Mouse (Mus musculus) CH12.LX (cell line): ENCODE measurements around the gene Olfr95. TPM values are rescaled to one million over a fixed set of nuclear protein-coding genes. Genes with fewer than 3 reads are reported as not detected.
A peak's percentile ranks its signal among the peaks of the same experiment; 100 is the strongest.
"Not testable (repeated sequence)": the region's sequence is repeated elsewhere in the genome, so short reads cannot be mapped to it uniquely, and the experiment has no call there.

Source experiments
- DNase-seq: peaks from one replicate; pipeline ENCODE4 v3.0.0-alpha.2; 2013; ENCODE audit errors: extremely low read depth
- H3K27ac ChIP-seq: 2 replicates; pipeline ENCODE4 v1.5.1; 2012; ENCODE audit warnings: low read depth, mild to moderate bottlenecking, control low read depth, moderate library complexity; ENCODE audit not compliant: insufficient read depth
- H3K27me3 ChIP-seq: replicated peaks from 2 replicates; pipeline ENCODE3; 2012; ENCODE audit warnings: inconsistent platforms
- H3K36me3 ChIP-seq, 2 experiments: replicated peaks in 1 of 2; 2 replicates each; pipeline versions ENCODE3 to v1.6.1; 2012; ENCODE audit warnings: inconsistent platforms in 1 of 2, low read length in 1 of 2, mild to moderate bottlenecking in 1 of 2, mixed read lengths in 1 of 2, moderate library complexity in 1 of 2; ENCODE audit not compliant: control insufficient read depth in 1 of 2, insufficient read depth in 1 of 2
- H3K4me1 ChIP-seq, 2 experiments: 2 replicates each; pipeline ENCODE4 v1.6.1; 2012; ENCODE audit warnings: inconsistent platforms in 1 of 2, moderate library complexity in 1 of 2; ENCODE audit not compliant: insufficient read depth in 2 of 2, control insufficient read depth in 1 of 2
- H3K4me2 ChIP-seq: 2 replicates; pipeline ENCODE4 v1.6.1; 2012; ENCODE audit warnings: low read depth, mild to moderate bottlenecking, control low read depth; ENCODE audit not compliant: poor library complexity, insufficient read depth, severe bottlenecking
- H3K4me3 ChIP-seq, 3 experiments: fragments of 150-350 bp in 1 of 3; sonication (generic) in 1 of 3; replicated peaks in 1 of 3; 2 replicates each; pipeline versions ENCODE3 to v1.5.1; 2011 to 2012; ENCODE audit warnings: low read depth in 2 of 3, low read length in 2 of 3, mild to moderate bottlenecking in 2 of 3, moderate library complexity in 2 of 3, control low read depth in 1 of 3, improper control_type of control experiment in 1 of 3, inconsistent platforms in 1 of 3, mixed read lengths in 1 of 3; ENCODE audit not compliant: poor library complexity in 1 of 3
- H3K79me2 ChIP-seq: replicated peaks from 2 replicates; pipeline ENCODE4 v1.6.1; 2012; ENCODE audit warnings: mild to moderate bottlenecking, moderate library complexity; ENCODE audit not compliant: control insufficient read depth, poor library complexity, insufficient read depth, severe bottlenecking; ENCODE audit errors: extremely low read depth
- H3K9ac ChIP-seq: 2 replicates; pipeline ENCODE4 v1.6.1; 2012; ENCODE audit warnings: low read depth, mild to moderate bottlenecking, control low read depth, moderate library complexity; ENCODE audit not compliant: insufficient read depth
- H3K9me3 ChIP-seq: replicated peaks from 2 replicates; pipeline ENCODE3; 2012; ENCODE audit warnings: low read length, inconsistent platforms, mixed read lengths
- BHLHE40 ChIP-seq: IDR thresholded peaks from 2 replicates; pipeline ENCODE4 v1.6.1; 2011; ENCODE audit warnings: mild to moderate bottlenecking, low read depth, low read length, improper control_type of control experiment
- CHD1 ChIP-seq: IDR thresholded peaks from 2 replicates; pipeline ENCODE4 v1.6.1; 2012; ENCODE audit warnings: low read depth, low read length, improper control_type of control experiment, inconsistent platforms
- ELF1 ChIP-seq: IDR thresholded peaks from 2 replicates; pipeline ENCODE4 v1.6.1; 2014; ENCODE audit warnings: low read depth, mild to moderate bottlenecking, inconsistent platforms, low read length, improper control_type of control experiment
- GABPA ChIP-seq: IDR thresholded peaks from 2 replicates; pipeline ENCODE4 v1.6.1; 2012; ENCODE audit warnings: low read depth, low read length, improper control_type of control experiment, inconsistent platforms; ENCODE audit not compliant: insufficient replicate concordance
- IRF4 ChIP-seq: IDR thresholded peaks from 2 replicates; pipeline ENCODE4 v1.6.1; 2014; ENCODE audit warnings: low read depth, mild to moderate bottlenecking, inconsistent platforms, low read length, improper control_type of control experiment
- JUN ChIP-seq: IDR thresholded peaks from 2 replicates; pipeline ENCODE4 v1.6.1; 2011; ENCODE audit warnings: low read depth, mild to moderate bottlenecking, low read length, improper control_type of control experiment, moderate library complexity; ENCODE audit not compliant: insufficient read depth
- JUND ChIP-seq: conservative IDR thresholded peaks from 2 replicates; pipeline ENCODE4 v1.6.1; 2011; ENCODE audit warnings: low read depth, low read length, improper control_type of control experiment
- KAT2A ChIP-seq: IDR thresholded peaks from 2 replicates; pipeline ENCODE4 v1.6.1; 2012; ENCODE audit warnings: low read length, improper control_type of control experiment, inconsistent platforms; ENCODE audit not compliant: insufficient replicate concordance
- MAFK ChIP-seq: IDR thresholded peaks from 2 replicates; pipeline ENCODE4 v1.6.1; 2011; ENCODE audit warnings: low read length, improper control_type of control experiment; ENCODE audit not compliant: insufficient replicate concordance
- MXI1 ChIP-seq: IDR thresholded peaks from 2 replicates; pipeline ENCODE4 v1.6.1; 2011; ENCODE audit warnings: mild to moderate bottlenecking, low read depth, low read length, improper control_type of control experiment
- NRF1 ChIP-seq: IDR thresholded peaks from 2 replicates; pipeline ENCODE4 v1.6.1; 2014; ENCODE audit warnings: low read depth, mild to moderate bottlenecking, inconsistent platforms, low read length, improper control_type of control experiment, moderate library complexity
- PAX5 ChIP-seq: IDR thresholded peaks from 2 replicates; pipeline ENCODE4 v1.6.1; 2012; ENCODE audit warnings: low read length, inconsistent platforms, mixed read lengths
- RAD21 ChIP-seq: IDR thresholded peaks from 2 replicates; pipeline ENCODE4 v1.6.1; 2011; ENCODE audit warnings: low read depth, mild to moderate bottlenecking, low read length, improper control_type of control experiment, moderate library complexity
- RCOR1 ChIP-seq: conservative IDR thresholded peaks from 2 replicates; pipeline ENCODE4 v1.6.1; 2012; ENCODE audit warnings: low read depth, mild to moderate bottlenecking, inconsistent platforms, low read length, improper control_type of control experiment
- SMC3 ChIP-seq: IDR thresholded peaks from 2 replicates; pipeline ENCODE4 v1.6.1; 2011; ENCODE audit warnings: low read depth, low read length, improper control_type of control experiment
- TBP ChIP-seq: conservative IDR thresholded peaks from 2 replicates; pipeline ENCODE4 v1.6.1; 2011; ENCODE audit warnings: low read depth, low read length, improper control_type of control experiment
- USF1 ChIP-seq: IDR thresholded peaks from 2 replicates; pipeline ENCODE4 v1.6.1; 2014; ENCODE audit warnings: low read depth, mild to moderate bottlenecking, inconsistent platforms, low read length, improper control_type of control experiment
- USF2 ChIP-seq: conservative IDR thresholded peaks from 2 replicates; pipeline ENCODE4 v1.6.1; 2011; ENCODE audit warnings: low read depth, low read length, improper control_type of control experiment
- ZC3H11A ChIP-seq: IDR thresholded peaks from 2 replicates; pipeline ENCODE4 v1.6.1; 2012; ENCODE audit warnings: low read depth, mild to moderate bottlenecking, inconsistent platforms, low read length, improper control_type of control experiment
- ZKSCAN1 ChIP-seq: IDR thresholded peaks from 2 replicates; pipeline ENCODE4 v1.6.1; 2012; ENCODE audit warnings: low read depth, inconsistent platforms, low read length, improper control_type of control experiment, borderline replicate concordance
- dilution Hi-C: fragments of 300-500 bp; cut with MboI; formaldehyde crosslinking; loops from 2 replicates; pipeline ENCODE4 v1.14.3; 2020; ENCODE audit warnings: low sequenced_read_pairs; ENCODE audit not compliant: extremely low pct_unique_long_range_greater_than_20kb, extremely low pct_ligation_motif_present
- in situ Hi-C: fragments of 300-500 bp; cut with MboI; formaldehyde crosslinking; loops from 3 replicates; pipeline ENCODE4 v1.14.3; 2019; ENCODE audit warnings: low sequenced_read_pairs, low pct_ligation_motif_present, low pct_unique_long_range_greater_than_20kb, mixed read lengths
- polyA plus RNA-seq: library from polyadenylated mRNA; unstranded; fragments of >175 nt; gene quantifications from 2 replicates; pipeline ENCODE4 v1.2.1, GENCODE M21; 2012; ENCODE audit warnings: low read depth; ENCODE audit not compliant: insufficient read length
- total RNA-seq, 2 experiments: library from RNA; depleted of rRNA; stranded (reverse); fragments of 300-350 nt in 1 of 2; fragments of >200 nt in 1 of 2; gene quantifications; 2 replicates each; pipeline ENCODE4 v1.2.3; 2012 to 2014

The Olfr95 gene
- total and polyA plus RNA-seq, 3 experiments: not detected

DNA sequence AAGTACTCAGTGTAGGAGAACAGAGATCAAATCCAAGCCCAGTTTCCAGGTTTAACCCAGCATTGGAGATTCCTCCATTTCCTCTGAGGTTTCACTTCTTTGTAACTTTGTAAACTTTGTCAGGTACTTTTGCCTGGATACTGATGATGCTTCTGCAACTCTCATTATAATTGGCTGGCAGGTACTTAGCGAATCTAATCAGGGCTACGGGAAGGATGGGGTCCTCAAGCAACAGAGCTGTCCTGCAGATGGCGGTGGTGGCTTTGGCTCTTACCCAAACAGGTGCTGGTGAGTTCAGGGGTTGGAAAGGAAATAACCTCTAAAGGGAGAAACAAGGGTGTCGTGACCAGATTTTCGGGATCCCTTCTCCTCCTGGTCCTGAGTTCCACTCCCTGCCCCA is 33.8 kb upstream of the Olfr95 start (continued):
- TF ChIP-seq ZKSCAN1 (no peak), JUN (no peak), KAT2A (no peak), SMC3 (peak; percentile 29; the same call in 1 of the 2 replicates), GABPA (no peak), JUND (no peak), USF1 (no peak), RAD21 (peak; percentile 64), MAFK (no peak)
- TF ChIP-seq, all 38 proteins: peak for 14

- no peak overlapping the region for H3K9ac ChIP-seq
- TF ChIP-seq RCOR1: no peak
- TF ChIP-seq PAX5: no peak
- no peak for TF ChIP-seq USF2
- TF ChIP-seq ZC3H11A: no peak
- no peak for TF ChIP-seq MAFK
- no peak for TF ChIP-seq KAT2A
- TF ChIP-seq USF1: no peak
- no peak for TF ChIP-seq CHD1
- TF ChIP-seq TBP: no peak
- no peak for TF ChIP-seq IRF4
- TF ChIP-seq BHLHE40: no peak
- no peak for TF ChIP-seq NRF1
- TF ChIP-seq JUND: no peak
- TF ChIP-seq MXI1: no peak
- no peak for TF ChIP-seq RAD21
- TF ChIP-seq ELF1: no peak
- no peak overlapping the region for H3K4me2 ChIP-seq
- dilution Hi-C loops: no loop called here
- H3K4me3 ChIP-seq: no peak overlapping the region
- no peaks in the 10 kb centered on the region for H3K36me3 ChIP-seq
- no peak overlapping the region for H3K27ac ChIP-seq
- H3K4me1 ChIP-seq: peaks cover 0 to 4% of the 10 kb centered on the region in 2 experiments; a peak in 1 of 4 replicates
- H3K27me3 ChIP-seq: no peaks in the 10 kb centered on the region
- in situ Hi-C loops: no loop called here
- no peak for DNase-seq
- no peaks in the 10 kb centered on the region for H3K79me2 ChIP-seq
- peaks cover 8% of the 10 kb centered on the region for H3K9me3 ChIP-seq
These were observed 29.3 kb upstream of the Olfr95 start for GRCm38 (mm10) chr17:37242198-37242597.

- H3K27ac ChIP-seq, DNase-seq, H3K4me1 ChIP-seq, H3K79me2 ChIP-seq, H3K36me3 ChIP-seq, H3K4me2 ChIP-seq, H3K27me3 ChIP-seq, in situ Hi-C loops, H3K9me3 ChIP-seq, H3K4me3 ChIP-seq, dilution Hi-C loops, H3K9ac ChIP-seq: not testable (repeated sequence)
These were observed 24.3 kb upstream of the Olfr95 start, which contains the start of gene Olfr97 for GRCm38 (mm10) chr17:37237230-37237629. Gene Olfr97 (minus strand): TSS chr17:37237330.
